Mouse (Mus musculus) adipocyte (in vitro differentiated cells): ENCODE data around the gene Rybp.

Experiments
- DNase-seq: peaks from one replicate; pipeline ENCODE4 v3.0.0-alpha.2; 2016; ENCODE audit warnings: low spot score

Gene Rybp

GRCm38 (mm10) chr6:100188883-100189743 lies 98.2 kb downstream of the Rybp start:
- DNase-seq, result no peak

DNA sequence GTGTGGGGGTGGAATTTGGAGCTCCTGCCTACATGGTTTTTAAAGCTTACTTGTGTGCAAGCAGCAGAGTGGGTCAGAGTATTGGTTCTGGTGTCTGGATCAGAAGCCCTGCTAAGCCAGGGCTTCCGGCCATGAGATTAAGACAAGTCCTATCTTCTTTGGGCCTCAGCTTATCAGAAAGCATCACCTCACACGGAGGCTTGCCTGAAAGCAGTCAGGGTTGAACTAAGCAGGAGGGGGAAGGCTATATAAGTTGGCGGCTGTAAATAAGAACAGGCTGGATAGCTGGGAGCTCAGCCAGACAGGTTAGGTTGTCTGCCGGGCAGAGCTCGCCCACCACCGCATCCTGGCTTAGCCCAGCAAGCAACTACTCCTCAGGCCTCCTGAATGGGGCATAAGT lies 99.5 kb downstream of the Rybp start:
- DNase-seq, result no peak

DNA sequence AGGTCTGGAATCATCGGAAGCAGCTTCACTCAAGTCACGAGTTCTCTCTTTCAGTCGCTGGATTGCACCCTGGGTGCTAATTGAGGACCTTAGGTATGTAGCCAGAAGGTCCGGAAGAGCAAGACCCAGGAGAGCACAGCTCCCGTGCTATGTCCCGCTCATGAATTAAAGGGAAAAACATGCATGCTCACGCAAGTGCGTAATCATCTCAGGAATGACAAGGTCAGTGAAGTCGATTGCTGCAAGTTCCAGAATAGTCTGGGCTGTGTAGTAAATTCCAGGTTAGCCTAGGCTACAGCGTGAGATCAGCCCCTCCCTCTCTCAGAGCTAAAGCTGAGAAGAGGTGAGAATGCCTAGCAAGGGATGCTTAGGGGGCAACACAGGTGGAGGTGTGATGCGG lies 100.5 kb downstream of the Rybp start:
- DNase-seq, result no peak

DNA sequence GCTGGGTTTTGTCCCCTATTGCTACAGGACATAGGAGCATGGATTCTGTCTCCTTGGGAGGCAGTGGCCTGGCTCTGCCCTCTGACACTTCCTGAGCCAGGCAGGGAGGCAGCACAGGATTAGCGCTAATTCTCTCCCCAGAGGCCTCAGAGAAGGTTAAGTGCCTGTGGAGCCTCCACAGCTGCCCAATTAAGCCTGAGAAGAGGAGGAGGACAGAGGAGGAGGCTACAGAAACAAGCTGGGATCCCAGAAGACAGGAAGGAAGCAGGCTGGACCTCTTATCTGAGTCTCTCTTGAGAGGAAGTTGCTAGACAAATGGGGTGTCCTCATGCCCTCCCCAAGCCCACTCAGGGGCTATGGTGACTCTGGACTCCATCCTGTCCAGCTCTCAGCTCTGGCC lies 101.8 kb downstream of the Rybp start:
- DNase-seq, result no peak

- peak; percentile 46 for DNase-seq
Observed at GRCm38 (mm10) chr6:100183344-100183743, 103.9 kb downstream of the Rybp start.

- DNase-seq, result peak; percentile 74
Observed at GRCm38 (mm10) chr6:100180883-100181262, 106.4 kb downstream of the Rybp start.

GRCm38 (mm10) chr6:100180213-100180882 lies 106.9 kb downstream of the Rybp start:
- DNase-seq, result peak; percentile 60

- no peak for DNase-seq
Observed at GRCm38 (mm10) chr6:100178830-100179229, 108.5 kb downstream of the Rybp start.
